Mouse (Mus musculus): ENCODE data around the gene Rnf141.

The Rnf141 gene

GRCm38 (mm10) chr7:110833024-110833423 is 11.2 kb downstream of the Rnf141 start:
- no peak for DNase-seq (ENCODE audit: low spot score)

- DNase-seq (ENCODE audit: low spot score): no peak
These were observed 20.0 kb downstream of the Rnf141 start for GRCm38 (mm10) chr7:110823995-110824953.

- DNase-seq (ENCODE audit: low spot score): no peak
These were observed 20.7 kb downstream of the Rnf141 start for GRCm38 (mm10) chr7:110823593-110823992.

- DNase-seq (ENCODE audit: low spot score): no peak
These were observed 21.2 kb downstream of the Rnf141 start for GRCm38 (mm10) chr7:110823076-110823475.

- no peak for DNase-seq (ENCODE audit: low spot score)
These were observed 22.2 kb downstream of the Rnf141 start for GRCm38 (mm10) chr7:110822055-110822454.

- no peak for DNase-seq (ENCODE audit: low spot score)
These were observed 22.6 kb downstream of the Rnf141 start for GRCm38 (mm10) chr7:110821653-110822052.

GRCm38 (mm10) chr7:110821068-110821467 is 23.2 kb downstream of the Rnf141 start:
- no peak for DNase-seq (ENCODE audit: low spot score)

GRCm38 (mm10) chr7:110818787-110819350 is 25.4 kb downstream of the Rnf141 start:
- DNase-seq (ENCODE audit: low spot score): no peak

GRCm38 (mm10) chr7:110818206-110818605 is 26.1 kb downstream of the Rnf141 start:
- DNase-seq (ENCODE audit: low spot score): no peak

GRCm38 (mm10) chr7:110816037-110816436 is 28.2 kb downstream of the Rnf141 start:
- DNase-seq (ENCODE audit: low spot score): no peak

GRCm38 (mm10) chr7:110813983-110814382 is 30.3 kb downstream of the Rnf141 start:
- no peak for DNase-seq (ENCODE audit: low spot score)

- DNase-seq (ENCODE audit: low spot score): no peak
These were observed 32.7 kb downstream of the Rnf141 start for GRCm38 (mm10) chr7:110811529-110811928.

GRCm38 (mm10) chr7:110810995-110811394 is 33.3 kb downstream of the Rnf141 start:
- DNase-seq (ENCODE audit: low spot score): no peak

GRCm38 (mm10) chr7:110809585-110810557 is 34.4 kb downstream of the Rnf141 start:
- no peak for DNase-seq (ENCODE audit: low spot score)

- DNase-seq (ENCODE audit: low spot score): no peak
These were observed 35.3 kb downstream of the Rnf141 start for GRCm38 (mm10) chr7:110808962-110809361.

- DNase-seq (ENCODE audit: low spot score): no peak
These were observed 36.7 kb downstream of the Rnf141 start for GRCm38 (mm10) chr7:110807460-110808030.

GRCm38 (mm10) chr7:110804266-110804665 is 40.0 kb downstream of the Rnf141 start:
- no peak for DNase-seq (ENCODE audit: low spot score)

GRCm38 (mm10) chr7:110803131-110803530 is 41.1 kb downstream of the Rnf141 start:
- DNase-seq (ENCODE audit: low spot score): no peak

GRCm38 (mm10) chr7:110801028-110801427 is 43.2 kb downstream of the Rnf141 start:
- peak; percentile 52 for DNase-seq (ENCODE audit: low spot score)

- no peak for DNase-seq (ENCODE audit: low spot score)
These were observed 46.4 kb downstream of the Rnf141 start for GRCm38 (mm10) chr7:110797722-110798409.

- DNase-seq (ENCODE audit: low spot score): no peak
These were observed 47.7 kb downstream of the Rnf141 start for GRCm38 (mm10) chr7:110796367-110797051.

All from urinary bladder, postnatal 10 days (tissue).